Mouse (Mus musculus) layer of hippocampus, adult 18-20 months (tissue): Measurements from ENCODE around the gene Hist1h4i. TPM values are rescaled to one million over a fixed set of nuclear protein-coding genes. Genes with fewer than 3 reads are reported as not detected.

Experiments used
- DNase-seq, 2 experiments: peaks; one replicate each; pipeline ENCODE4 v3.0.0; 2022; ENCODE audit warnings: low spot score in 2 of 2
- total RNA-seq, 2 experiments: library from RNA; stranded (reverse); gene quantifications; 2 replicates each; pipeline ENCODE4 v1.2.3; 2021

Hist1h4i gene
- total RNA-seq, 2 experiments from 2014 or later, result 65.4 to 84.2 TPM

- no peak for DNase-seq
Measured at GRCm38 (mm10) chr13:22013716-22014115, 27.4 kb downstream of the Hist1h4i start.

- no peak for DNase-seq
Measured at GRCm38 (mm10) chr13:22009642-22010041, 31.5 kb downstream of the Hist1h4i start, which contains the start of gene Prss16. TSS of gene Prss16 (minus strand) at chr13:22009742.

- no peak for DNase-seq
Measured at GRCm38 (mm10) chr13:22008707-22009106, 32.5 kb downstream of the Hist1h4i start.

- no peak for DNase-seq
Measured at GRCm38 (mm10) chr13:22007872-22008271, 33.3 kb downstream of the Hist1h4i start.

- no peak for DNase-seq
Measured at GRCm38 (mm10) chr13:22007121-22007510, 34.0 kb downstream of the Hist1h4i start.

- no peak for DNase-seq
Measured at GRCm38 (mm10) chr13:22006334-22007120, 34.6 kb downstream of the Hist1h4i start.

GRCm38 (mm10) chr13:22005605-22006333 is 35.4 kb downstream of the Hist1h4i start:
- no peak for DNase-seq

- DNase-seq, result no peak
Measured at GRCm38 (mm10) chr13:22001823-22002222, 39.3 kb downstream of the Hist1h4i start.

GRCm38 (mm10) chr13:22001346-22001745 is 39.8 kb downstream of the Hist1h4i start:
- no peak for DNase-seq

- DNase-seq, result no peak
Measured at GRCm38 (mm10) chr13:21999147-21999546, 42.0 kb downstream of the Hist1h4i start.

GRCm38 (mm10) chr13:21998412-21998811 is 42.8 kb downstream of the Hist1h4i start:
- no peak for DNase-seq

GRCm38 (mm10) chr13:21997821-21998220 is 43.3 kb downstream of the Hist1h4i start:
- DNase-seq, result no peak

GRCm38 (mm10) chr13:21997201-21997820 is 43.9 kb downstream of the Hist1h4i start:
- DNase-seq, result no peak

- no peak for DNase-seq
Measured at GRCm38 (mm10) chr13:21996840-21997185, 44.3 kb downstream of the Hist1h4i start.

GRCm38 (mm10) chr13:21996101-21996839 is 44.9 kb downstream of the Hist1h4i start:
- no peak for DNase-seq

- DNase-seq, result no peak
Measured at GRCm38 (mm10) chr13:21995331-21995914, 45.7 kb downstream of the Hist1h4i start.

GRCm38 (mm10) chr13:21994896-21995295 is 46.3 kb downstream of the Hist1h4i start:
- DNase-seq, result no peak

- no peak for DNase-seq
Measured at GRCm38 (mm10) chr13:21993957-21994738, 47.0 kb downstream of the Hist1h4i start.

- no peak for DNase-seq
Measured at GRCm38 (mm10) chr13:21992550-21992949, 48.6 kb downstream of the Hist1h4i start.
